Mouse (Mus musculus) brain, embryonic 18.5 days (tissue): ENCODE measurements at regions not wholly inside any gene's neighbourhood (a gene's known extent, or its start where the extent isn't known, plus 50 kb on each side); places are given as distances from the start of the nearest gene placed in this dataset.
"Not testable (repeated sequence)": the region's sequence is repeated elsewhere in the genome, so short reads cannot be mapped to it uniquely, and the experiment has no call there.

Experiments
- DNase-seq: peaks from one replicate; pipeline ENCODE4 v3.0.0-alpha.2; 2012; ENCODE audit warnings: low read depth, low spot score

DNA sequence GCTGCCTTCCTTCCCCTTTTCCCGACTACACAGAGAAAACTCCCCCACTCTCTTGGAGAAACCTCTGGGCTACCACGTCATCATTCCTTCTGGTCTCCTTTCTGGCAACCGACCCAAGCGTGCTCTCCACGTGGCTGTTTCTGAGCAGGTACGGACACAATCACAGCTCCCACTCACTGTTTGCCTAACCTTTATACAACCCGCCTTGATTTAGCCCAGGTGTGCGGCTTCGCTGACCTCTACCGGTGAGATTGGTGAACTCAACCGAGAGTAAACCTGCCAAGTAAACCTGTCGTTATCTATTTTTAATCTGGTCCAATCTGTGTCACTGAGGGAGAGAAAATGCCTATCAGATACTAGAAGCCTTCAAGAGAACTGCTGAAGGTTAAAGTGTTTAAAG is 142.7 kb upstream of the Gnai1 start:
- DNase-seq = no peak

GRCm38 (mm10) chr5:18494305-18494704 is 134.2 kb upstream of the Gnai1 start:
- DNase-seq = no peak

DNA sequence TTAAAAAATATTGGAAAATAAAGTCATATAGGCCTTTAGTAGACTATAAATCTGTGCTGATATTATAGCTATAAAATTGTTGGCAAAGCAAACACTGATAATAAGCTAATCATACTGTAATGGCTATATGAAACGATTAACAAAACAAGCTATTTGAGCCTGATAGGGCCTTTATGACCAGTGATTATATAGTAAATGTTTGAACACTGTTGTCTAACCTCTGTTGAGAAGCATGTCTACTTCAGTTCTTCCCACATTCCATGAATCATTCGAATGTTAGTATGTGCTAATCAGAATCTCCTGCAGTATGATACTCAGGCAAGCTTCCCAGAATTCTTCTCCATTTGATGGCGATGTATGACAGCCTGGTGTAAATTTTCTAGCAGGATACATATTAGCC is 129.6 kb upstream of the Gnai1 start:
- DNase-seq = no peak

GRCm38 (mm10) chr5:18487076-18487772 is 127.1 kb upstream of the Gnai1 start:
- no peak for DNase-seq

GRCm38 (mm10) chr5:18484376-18484775 is 124.2 kb upstream of the Gnai1 start:
- no peak for DNase-seq

- DNase-seq = no peak
Measured at GRCm38 (mm10) chr5:18478420-18478819, 118.3 kb upstream of the Gnai1 start.

DNA sequence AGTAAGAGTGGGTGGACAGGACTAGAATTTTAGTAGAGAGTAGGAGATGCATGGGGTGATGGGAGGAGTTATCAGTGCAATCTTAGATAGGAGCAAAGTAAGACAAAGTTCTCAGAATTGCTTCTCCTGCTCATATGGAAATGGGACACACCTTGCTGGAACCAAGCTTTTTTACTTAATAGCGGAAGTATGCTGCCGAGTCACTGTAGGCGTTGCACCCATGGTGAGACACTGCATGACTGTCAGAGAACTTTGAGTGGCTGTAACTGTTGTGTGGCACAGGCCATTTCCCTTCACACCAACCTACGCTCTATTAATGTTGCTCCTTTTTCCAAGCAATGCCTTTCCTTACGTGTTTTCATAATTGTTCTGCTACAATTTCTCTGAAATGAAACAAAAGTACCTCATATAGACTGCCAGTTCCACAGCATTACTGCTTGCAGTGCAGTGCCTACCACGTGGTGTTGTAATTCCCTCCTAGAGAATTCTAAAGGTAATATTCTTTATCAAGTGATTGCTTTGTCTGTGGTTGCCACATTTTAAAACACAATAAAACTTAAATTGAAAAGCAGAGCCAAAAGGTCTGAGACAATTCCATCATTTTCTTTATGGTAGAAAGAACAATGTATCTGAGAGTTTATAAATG is 117.3 kb upstream of the Gnai1 start:
- no peak for DNase-seq

DNA sequence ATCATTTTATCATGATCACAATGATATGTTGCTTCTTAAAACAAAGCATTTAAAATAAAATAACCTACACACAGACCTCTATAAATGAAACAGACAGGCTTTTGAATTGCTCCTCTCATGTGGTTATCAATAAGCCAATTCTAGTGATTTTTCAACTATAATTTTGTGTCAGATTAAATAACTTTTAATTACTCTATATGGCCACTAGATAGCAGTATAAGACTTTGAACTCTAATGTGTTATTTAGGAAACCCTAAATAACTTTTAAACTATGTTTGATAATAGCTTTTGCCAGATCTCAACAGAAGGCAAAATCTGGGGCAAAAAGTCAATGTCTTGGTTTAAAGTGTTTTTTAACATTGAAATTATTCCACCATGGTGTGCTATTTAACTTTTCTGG is 112.0 kb upstream of the Gnai1 start:
- no peak for DNase-seq

DNA sequence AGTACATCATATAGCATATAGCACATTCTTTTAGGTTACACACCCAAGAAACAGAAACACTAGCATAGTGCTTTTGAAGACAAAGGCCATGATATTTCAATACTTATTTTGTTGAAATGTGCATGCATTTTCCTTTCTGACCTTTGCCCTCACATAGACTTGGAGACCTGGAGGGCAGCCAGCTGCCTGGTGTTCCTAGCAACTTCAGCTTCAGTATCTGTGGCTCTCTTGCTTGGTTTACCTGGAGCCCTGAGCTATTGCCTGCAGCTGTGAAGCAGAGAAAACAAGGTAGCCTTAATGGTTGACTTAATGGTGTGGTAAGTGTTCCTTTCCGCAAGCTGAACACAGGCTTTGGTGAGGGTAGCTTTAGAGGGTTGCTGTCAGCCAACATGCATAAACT is 97.6 kb upstream of the Gnai1 start:
- no peak for DNase-seq

DNA sequence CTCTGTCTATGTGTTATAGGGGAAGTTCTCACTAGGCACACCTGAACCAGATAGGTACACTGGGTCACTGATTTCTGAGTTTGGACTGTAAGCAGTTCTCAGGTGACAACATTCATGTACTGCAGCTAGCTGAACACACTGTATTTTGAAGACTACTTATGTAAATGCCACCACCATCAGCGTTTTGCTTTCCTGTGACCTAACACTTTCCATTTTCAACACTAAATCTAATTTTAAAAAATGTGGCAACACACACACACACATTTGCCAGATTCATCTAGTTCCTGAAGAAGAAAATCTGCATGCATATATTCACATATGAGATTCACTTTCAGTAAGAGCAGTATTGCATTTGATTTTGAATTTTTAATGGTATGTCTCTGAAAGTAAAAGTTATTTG is 96.0 kb upstream of the Gnai1 start:
- no peak for DNase-seq

GRCm38 (mm10) chr5:18452871-18453757 is 93.0 kb upstream of the Gnai1 start:
- not testable (repeated sequence) for DNase-seq

- no peak for DNase-seq
Measured at GRCm38 (mm10) chr5:18449261-18449660, 89.1 kb upstream of the Gnai1 start.

DNA sequence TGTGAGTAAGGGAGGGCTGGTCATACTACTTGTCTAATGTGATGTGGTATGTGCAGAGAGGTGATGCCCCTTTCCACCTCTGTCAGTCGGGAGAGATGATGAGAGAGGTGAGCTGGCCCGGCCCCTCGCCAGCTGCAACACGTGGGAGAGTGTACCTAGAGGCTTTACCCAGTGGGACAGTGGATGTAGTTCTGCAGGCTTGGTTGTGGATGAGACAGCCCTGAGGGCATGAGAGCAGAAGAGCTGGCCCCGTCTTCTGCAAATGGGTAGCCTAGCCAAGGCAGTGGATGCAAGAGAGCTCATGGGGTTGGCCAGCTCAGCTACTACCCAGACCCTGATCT is 88.1 kb upstream of the Gnai1 start:
- DNase-seq = no peak

- DNase-seq = no peak
Measured at GRCm38 (mm10) chr5:18447665-18448329, 87.6 kb upstream of the Gnai1 start.

DNA sequence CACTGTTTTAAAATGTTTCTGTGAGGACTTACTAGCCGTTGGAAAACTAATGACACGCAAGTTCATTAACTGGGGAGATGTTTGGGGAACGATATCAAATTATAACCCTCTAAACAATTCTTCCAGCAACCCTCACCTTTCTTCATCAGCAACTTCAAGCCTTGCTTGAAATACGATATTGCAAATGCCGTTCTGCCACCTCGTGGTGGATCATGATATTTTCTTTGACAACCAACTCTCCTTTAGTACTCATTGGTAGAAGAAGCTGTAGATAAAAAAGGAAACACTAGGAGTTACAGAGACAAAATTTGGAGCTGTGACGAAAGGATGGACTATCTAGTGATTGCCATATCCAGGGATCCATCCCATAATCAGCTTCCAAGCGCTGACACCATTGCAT is 85.8 kb upstream of the Gnai1 start:
- DNase-seq = peak; percentile 70

- no peak for DNase-seq
Measured at GRCm38 (mm10) chr5:18439986-18440385, 79.8 kb upstream of the Gnai1 start.

DNA sequence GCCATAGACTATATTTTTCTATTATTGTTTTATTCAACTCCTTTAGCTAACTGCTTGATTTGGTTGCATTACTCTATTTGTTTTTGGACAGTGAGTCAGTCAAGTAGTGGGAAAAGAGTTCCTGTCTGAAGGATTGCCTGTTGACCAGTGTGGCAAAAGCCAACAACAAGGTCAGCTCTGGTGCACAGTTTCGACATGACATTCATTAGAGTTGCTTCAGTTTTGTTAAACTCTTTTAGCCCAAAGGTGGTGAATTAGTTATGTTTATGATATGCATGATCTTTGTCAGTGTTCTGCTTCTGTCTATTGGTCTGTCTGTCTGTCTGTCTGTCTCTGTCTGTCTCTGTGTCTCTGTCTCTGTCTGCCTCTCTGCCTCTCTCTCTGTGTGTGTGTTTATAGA is 79.1 kb upstream of the Gnai1 start:
- DNase-seq = no peak

- DNase-seq = no peak
Measured at GRCm38 (mm10) chr5:18436099-18436748, 76.1 kb upstream of the Gnai1 start.

DNA sequence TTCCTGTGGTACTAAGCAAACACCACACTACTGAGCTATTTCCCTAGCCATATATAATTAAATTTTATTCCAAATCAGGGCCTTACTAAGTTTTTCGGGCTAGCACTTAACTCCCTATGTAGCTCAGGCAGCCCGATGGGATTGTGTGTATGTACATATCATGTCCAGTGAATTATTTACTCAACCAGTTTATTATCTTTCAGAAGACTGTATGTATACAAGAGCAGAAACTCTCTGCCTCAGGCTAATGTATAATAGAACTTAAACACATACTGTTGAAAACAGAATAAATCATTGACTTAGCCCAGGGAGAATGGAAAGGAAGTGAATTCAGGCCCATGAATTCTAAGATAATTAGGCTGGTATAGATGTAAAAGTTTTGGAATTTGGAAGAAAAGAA is 74.1 kb upstream of the Gnai1 start:
- DNase-seq = no peak

DNA sequence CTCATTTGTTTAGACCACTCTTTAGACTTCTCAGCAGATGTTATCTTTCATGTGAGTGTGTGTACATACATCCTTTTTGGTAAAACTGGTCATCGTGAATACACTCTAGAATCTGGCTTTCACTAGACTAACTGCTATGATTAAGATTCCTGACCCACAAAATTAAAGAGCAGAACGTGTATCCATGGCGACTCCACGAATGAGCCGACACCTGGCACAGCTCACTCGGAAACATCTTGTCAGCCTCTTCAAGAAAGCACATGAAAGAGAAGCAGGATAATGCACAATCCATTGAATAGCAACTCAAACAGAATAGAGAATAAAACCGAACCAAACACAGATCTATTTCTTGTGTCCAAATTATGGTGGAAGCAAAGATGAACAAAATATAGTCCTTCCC is 73.1 kb upstream of the Gnai1 start:
- DNase-seq = no peak

DNA sequence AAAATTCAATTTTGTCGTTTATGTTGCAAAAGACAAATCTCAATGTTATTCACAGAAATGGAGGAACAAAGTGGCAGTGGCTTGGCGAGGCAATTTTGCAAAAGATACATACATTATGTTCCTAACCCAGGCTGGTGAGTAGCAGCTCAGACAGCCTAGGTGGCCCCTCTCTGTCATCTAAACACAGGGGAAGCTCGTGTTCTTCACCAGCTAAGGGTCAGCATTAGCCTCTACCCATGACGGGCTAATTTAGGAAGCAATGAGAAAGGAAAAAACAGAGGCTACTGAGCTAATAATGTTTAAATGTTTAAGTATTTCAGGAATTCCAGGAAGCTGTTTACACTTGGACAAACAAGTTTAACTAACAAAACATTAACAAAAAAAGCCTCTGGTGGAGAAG is 64.9 kb upstream of the Gnai1 start:
- DNase-seq = no peak

GRCm38 (mm10) chr5:18414892-18415291 is 54.7 kb upstream of the Gnai1 start:
- DNase-seq = no peak
